ENCODE assay signal across 9 mouse cellular contexts in the genomic region with DNA sequence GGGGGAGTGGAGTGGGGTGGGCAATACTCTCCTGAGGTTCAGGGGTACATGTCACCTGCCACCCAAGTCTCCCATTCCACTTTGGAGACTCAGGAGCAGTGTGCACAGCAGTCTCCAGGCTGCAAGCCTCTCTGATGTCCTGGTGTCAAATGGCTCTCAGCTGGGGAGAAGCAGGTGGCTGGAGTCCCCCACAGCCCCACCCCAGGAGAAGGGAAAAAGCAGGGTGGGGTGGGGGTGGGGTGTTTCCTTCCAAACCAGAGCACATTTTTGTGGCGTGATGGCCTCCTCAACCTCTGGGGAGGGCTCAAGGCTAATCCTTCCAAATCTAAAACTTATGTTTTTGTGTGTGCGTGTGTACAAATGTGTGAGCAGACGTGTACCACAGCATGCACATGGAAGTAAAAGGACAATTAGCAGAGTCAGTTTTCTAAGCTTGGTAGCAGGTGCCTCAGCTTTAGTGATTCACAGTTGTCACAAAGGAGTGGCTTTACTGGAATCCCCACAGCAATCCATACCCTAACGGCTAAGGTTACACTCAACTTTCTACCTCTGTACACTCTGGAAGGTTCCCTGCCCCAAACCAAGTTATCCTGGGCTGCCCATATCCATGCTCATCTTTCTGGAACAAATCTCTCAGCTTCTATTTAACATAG.
DNase-seq lines count a peak whose midpoint lies in the region; ATAC-seq lines count a peak whose summit lies in the region.
"Had no signal": no experiment of that assay in that cellular context is flagged by ENCODE, and none has a peak within 500 bp of the region (broad histone marks: within the 10 kb centered on the region; RNA-seq: fewer than 3 reads in every experiment).

No protein-coding gene starts in this region.

- H3K27me3 ChIP-seq in heart, embryonic 10.5 days (ENCODE audit: insufficient read depth, poor library complexity, severe bottlenecking): no peaks in the 10 kb centered on the region
- H3K27me3 ChIP-seq in embryonic facial prominence, embryonic 12.5 days: no peaks in the 10 kb centered on the region
- peaks cover 19% of the 10 kb centered on the region for H3K27me3 ChIP-seq in limb, embryonic 12.5 days

- H3K4me2 ChIP-seq in embryonic facial prominence, embryonic 12.5 days (replicated peaks): no peak overlapping the region
- H3K4me2 ChIP-seq in limb, embryonic 12.5 days: no peak overlapping the region

- H3K27ac ChIP-seq in heart, embryonic 10.5 days: peak overlapping the region; percentile 66
- peak overlapping the region; percentile 62 for H3K27ac ChIP-seq in embryonic facial prominence, embryonic 12.5 days
- 0 out of 2 replicates have a peak overlapping the region, but pooled peaks have one; percentile 13 for H3K27ac ChIP-seq in limb, embryonic 12.5 days

- DNase-seq in heart, embryonic 10.5 days (ENCODE audit: low spot score): no peak
- no peak for DNase-seq in heart, postnatal 10 days
- DNase-seq in 3134 (ENCODE audit: extremely low read depth, insufficient read length, low spot score): peak; percentile 57
- no peak for DNase-seq in frontal cortex, postnatal 14 days (ENCODE audit: low spot score in 2 of 2)
- DNase-seq in urinary bladder, postnatal 4 days (ENCODE audit: low spot score in 2 of 2): no peak
- DNase-seq in adrenal gland, postnatal 25 days: no peak
- DNase-seq: right cerebral cortex, postnatal 4 days had no signal

- 66% methylated on average over 4 of the region's 4 CpGs for WGBS in heart, embryonic 10.5 days
- 33% methylated on average over 4 of the region's 4 CpGs for WGBS in embryonic facial prominence, embryonic 12.5 days
- WGBS in limb, embryonic 12.5 days: 23% methylated on average over 4 of the region's 4 CpGs

- H3K4me1 ChIP-seq in heart, embryonic 10.5 days: peaks cover 98% of the 10 kb centered on the region
- peaks cover 92% of the 10 kb centered on the region for H3K4me1 ChIP-seq in embryonic facial prominence, embryonic 12.5 days
- peaks cover 95% of the 10 kb centered on the region for H3K4me1 ChIP-seq in limb, embryonic 12.5 days (replicated peaks)

- no peak overlapping the region for H3K9ac ChIP-seq in embryonic facial prominence, embryonic 12.5 days
- H3K9ac ChIP-seq in limb, embryonic 12.5 days (replicated peaks): no peak overlapping the region

- no peak for ATAC-seq in embryonic facial prominence, embryonic 12.5 days (ENCODE audit: insufficient number of reproducible peaks, insufficient read depth, low FRiP score, low TSS enrichment)
- peak; percentile 20; the same call in 1 of the 2 replicates for ATAC-seq in limb, embryonic 12.5 days (ENCODE audit: insufficient number of reproducible peaks, insufficient read depth, low FRiP score, low TSS enrichment, low read depth)

- H3K36me3 ChIP-seq in heart, embryonic 10.5 days: no peaks in the 10 kb centered on the region
- H3K36me3 ChIP-seq in embryonic facial prominence, embryonic 12.5 days: no peaks in the 10 kb centered on the region
- H3K36me3 ChIP-seq in limb, embryonic 12.5 days: no peaks in the 10 kb centered on the region

- no peak overlapping the region for H3K4me3 ChIP-seq in heart, embryonic 10.5 days
- no peak overlapping the region for H3K4me3 ChIP-seq in embryonic facial prominence, embryonic 12.5 days
- no peak overlapping the region for H3K4me3 ChIP-seq in limb, embryonic 12.5 days (replicated peaks)

- no peaks in the 10 kb centered on the region for H3K9me3 ChIP-seq in heart, embryonic 10.5 days
- no peaks in the 10 kb centered on the region for H3K9me3 ChIP-seq in embryonic facial prominence, embryonic 12.5 days
- H3K9me3 ChIP-seq in limb, embryonic 12.5 days: no peaks in the 10 kb centered on the region

- intact Hi-C loops in heart, postnatal 10 days (cut with DNase I): loop anchor here (5.0 to 10.0 kb wide), 2 partner anchors 262 to 305 kb away; a partner anchor contains a TSS

Comparison
In these comparisons a context has a peak if more than half of its experiments do, and no peak if none do; other contexts are left out.
1. H3K27ac ChIP-seq: peak in every context shown above with its lines; median percentile 66 in heart, embryonic 10.5 days; 62 in embryonic facial prominence, embryonic 12.5 days; 13 in limb, embryonic 12.5 days.